Mouse (Mus musculus): ENCODE results near the gene Adamts8. TPM values are rescaled to one million over a fixed set of nuclear protein-coding genes. Genes with fewer than 3 reads are reported as not detected.

The Adamts8 gene
- polyA plus RNA-seq, 1 experiment = not detected

- Histone ChIP-seq H3K27me3 (ENCODE audit: control insufficient read depth, insufficient read depth, insufficient read length) (peaks cover 1% of the 10 kb centered on the region), H3K36me3 (ENCODE audit: control insufficient read depth, insufficient read depth) (no peaks in the 10 kb centered on the region)
- no peak for TF ChIP-seq MYOG (IDR thresholded peaks at IDR 0.05; ENCODE audit: control insufficient read depth, extremely low read depth, insufficient read length)
- TF ChIP-seq CEBPB (IDR thresholded peaks at IDR 0.05; ENCODE audit: low read depth) = no peak
- TF ChIP-seq USF1 (IDR thresholded peaks at IDR 0.05; ENCODE audit: low read depth) = no peak
- no peak for TF ChIP-seq FOSL1 (IDR thresholded peaks at IDR 0.05; ENCODE audit: insufficient read depth, low read length, poor library complexity, severe bottlenecking)
- TF ChIP-seq MYOD1 (IDR thresholded peaks at IDR 0.05; ENCODE audit: control insufficient read depth, insufficient read length, low read depth) = no peak
- TF ChIP-seq CTCF (IDR thresholded peaks at IDR 0.05; ENCODE audit: control insufficient read depth, insufficient read depth, insufficient read length) = no peak
- TF ChIP-seq MAX (IDR thresholded peaks at IDR 0.05) = no peak
Observed at GRCm38 (mm10) chr9:30966881-30967280, 24.5 kb downstream of the Adamts8 start.

DNA sequence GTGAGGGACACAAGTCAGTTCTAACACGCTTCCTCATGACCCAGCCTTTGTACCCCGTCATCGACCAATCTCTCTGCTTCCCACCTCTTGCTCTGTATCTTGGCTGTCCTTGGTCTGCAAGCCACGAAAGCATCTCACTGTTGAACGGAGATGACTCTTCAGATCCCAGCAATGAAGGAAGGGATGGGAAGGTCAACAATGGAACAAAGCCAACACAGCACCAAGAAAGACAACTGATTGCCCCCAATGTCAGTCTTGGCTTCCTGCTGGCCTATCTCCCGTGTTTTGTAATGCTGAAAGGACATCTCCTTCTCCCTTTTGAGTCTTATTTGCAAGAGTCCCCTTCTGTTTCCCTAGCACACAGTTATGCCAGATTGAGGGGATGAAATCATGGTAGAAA, 25.8 kb downstream of the Adamts8 start:
- no peaks in the 10 kb centered on the region for H3K36me3 ChIP-seq (ENCODE audit: control insufficient read depth, insufficient read depth)
- H3K27me3 ChIP-seq (ENCODE audit: control insufficient read depth, insufficient read depth, insufficient read length) = peaks cover 5% of the 10 kb centered on the region
- TF ChIP-seq FOSL1 (IDR thresholded peaks at IDR 0.05; ENCODE audit: insufficient read depth, low read length, poor library complexity, severe bottlenecking) = no peak
- TF ChIP-seq MYOD1 (IDR thresholded peaks at IDR 0.05; ENCODE audit: control insufficient read depth, insufficient read length, low read depth) = no peak
- TF ChIP-seq CTCF (IDR thresholded peaks at IDR 0.05; ENCODE audit: control insufficient read depth, insufficient read depth, insufficient read length) = no peak
- TF ChIP-seq USF1 (IDR thresholded peaks at IDR 0.05; ENCODE audit: low read depth) = no peak
- TF ChIP-seq MYOG (IDR thresholded peaks at IDR 0.05; ENCODE audit: control insufficient read depth, extremely low read depth, insufficient read length) = no peak
- TF ChIP-seq MAX (IDR thresholded peaks at IDR 0.05) = no peak
- TF ChIP-seq CEBPB (IDR thresholded peaks at IDR 0.05; ENCODE audit: low read depth) = no peak
- no peaks in the 10 kb centered on the region for H3K79me3 ChIP-seq (ENCODE audit: low read depth)
- no peak overlapping the region for H3ac ChIP-seq (ENCODE audit: control insufficient read depth, insufficient read length, low read depth)
- H3K79me2 ChIP-seq (ENCODE audit: control insufficient read depth, insufficient read depth) = no peaks in the 10 kb centered on the region
- no peak overlapping the region for H3K4me3 ChIP-seq (ENCODE audit: insufficient read depth, poor library complexity, severe bottlenecking)

More at GRCm38 (mm10) chr9:30966881-30967280, 24.5 kb downstream of the Adamts8 start:
- H3ac ChIP-seq (ENCODE audit: control insufficient read depth, insufficient read length, low read depth) = no peak overlapping the region
- H3K4me3 ChIP-seq (ENCODE audit: insufficient read depth, poor library complexity, severe bottlenecking) = no peak overlapping the region
- H3K79me2 ChIP-seq (ENCODE audit: control insufficient read depth, insufficient read depth) = no peaks in the 10 kb centered on the region
- no peaks in the 10 kb centered on the region for H3K79me3 ChIP-seq (ENCODE audit: low read depth)

GRCm38 (mm10) chr9:30970001-30970400, 27.6 kb downstream of the Adamts8 start:
- Histone ChIP-seq H3K79me3 (ENCODE audit: low read depth) (no peaks in the 10 kb centered on the region), H3K27me3 (ENCODE audit: control insufficient read depth, insufficient read depth, insufficient read length) (peaks cover 5% of the 10 kb centered on the region), H3K36me3 (ENCODE audit: control insufficient read depth, insufficient read depth) (no peaks in the 10 kb centered on the region), H3K4me3 (ENCODE audit: insufficient read depth, poor library complexity, severe bottlenecking) (no peak overlapping the region), H3K79me2 (ENCODE audit: control insufficient read depth, insufficient read depth) (no peaks in the 10 kb centered on the region), H3ac (ENCODE audit: control insufficient read depth, insufficient read length, low read depth) (no peak overlapping the region)
- no peak for TF ChIP-seq MYOG (IDR thresholded peaks at IDR 0.05; ENCODE audit: control insufficient read depth, extremely low read depth, insufficient read length)
- TF ChIP-seq FOSL1 (IDR thresholded peaks at IDR 0.05; ENCODE audit: insufficient read depth, low read length, poor library complexity, severe bottlenecking) = no peak
- TF ChIP-seq MYOD1 (IDR thresholded peaks at IDR 0.05; ENCODE audit: control insufficient read depth, insufficient read length, low read depth) = no peak
- no peak for TF ChIP-seq MAX (IDR thresholded peaks at IDR 0.05)
- TF ChIP-seq USF1 (IDR thresholded peaks at IDR 0.05; ENCODE audit: low read depth) = no peak
- no peak for TF ChIP-seq CEBPB (IDR thresholded peaks at IDR 0.05; ENCODE audit: low read depth)
- TF ChIP-seq CTCF (IDR thresholded peaks at IDR 0.05; ENCODE audit: control insufficient read depth, insufficient read depth, insufficient read length) = no peak

GRCm38 (mm10) chr9:30971967-30972366, 29.6 kb downstream of the Adamts8 start:
- Histone ChIP-seq H3K79me2 (ENCODE audit: control insufficient read depth, insufficient read depth) (no peaks in the 10 kb centered on the region), H3K27me3 (ENCODE audit: control insufficient read depth, insufficient read depth, insufficient read length) (peaks cover 5% of the 10 kb centered on the region), H3K4me3 (ENCODE audit: insufficient read depth, poor library complexity, severe bottlenecking) (no peak overlapping the region), H3K79me3 (ENCODE audit: low read depth) (no peaks in the 10 kb centered on the region), H3ac (ENCODE audit: control insufficient read depth, insufficient read length, low read depth) (no peak overlapping the region), H3K36me3 (ENCODE audit: control insufficient read depth, insufficient read depth) (no peaks in the 10 kb centered on the region)
- TF ChIP-seq CEBPB (IDR thresholded peaks at IDR 0.05; ENCODE audit: low read depth) = no peak

- Histone ChIP-seq H3K79me2 (ENCODE audit: control insufficient read depth, insufficient read depth) (no peaks in the 10 kb centered on the region), H3K27me3 (ENCODE audit: control insufficient read depth, insufficient read depth, insufficient read length) (peaks cover 5% of the 10 kb centered on the region), H3K4me3 (ENCODE audit: insufficient read depth, poor library complexity, severe bottlenecking) (no peak overlapping the region), H3K79me3 (ENCODE audit: low read depth) (no peaks in the 10 kb centered on the region), H3ac (ENCODE audit: control insufficient read depth, insufficient read length, low read depth) (no peak overlapping the region), H3K36me3 (ENCODE audit: control insufficient read depth, insufficient read depth) (no peaks in the 10 kb centered on the region)
- TF ChIP-seq USF1 (IDR thresholded peaks at IDR 0.05; ENCODE audit: low read depth) (no peak), MYOG (IDR thresholded peaks at IDR 0.05; ENCODE audit: control insufficient read depth, extremely low read depth, insufficient read length) (no peak), CTCF (IDR thresholded peaks at IDR 0.05; ENCODE audit: control insufficient read depth, insufficient read depth, insufficient read length) (no peak), MYOD1 (IDR thresholded peaks at IDR 0.05; ENCODE audit: control insufficient read depth, insufficient read length, low read depth) (no peak), MAX (IDR thresholded peaks at IDR 0.05) (no peak)
Observed at GRCm38 (mm10) chr9:30976339-30977023, 34.1 kb downstream of the Adamts8 start.

DNA sequence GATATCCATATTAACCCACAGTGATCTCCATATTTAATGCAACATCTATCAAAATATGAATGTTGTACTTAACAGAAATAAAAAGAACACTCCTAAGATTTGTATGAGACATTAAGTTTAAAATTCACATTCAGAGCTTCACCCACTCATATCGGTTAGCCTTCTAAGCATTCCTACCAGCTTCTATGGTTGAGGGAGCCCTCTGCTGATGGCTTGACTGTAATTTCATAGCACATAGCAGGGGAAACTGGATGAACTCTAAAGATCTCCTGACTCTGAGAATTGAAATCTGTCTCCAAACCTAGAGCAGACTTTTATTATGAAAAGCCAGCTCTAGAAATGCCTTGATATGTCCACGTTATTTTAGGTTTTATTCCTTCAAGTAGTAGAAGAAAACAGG, 38.1 kb downstream of the Adamts8 start:
- no peak overlapping the region for H3ac ChIP-seq (ENCODE audit: control insufficient read depth, insufficient read length, low read depth)
- H3K4me3 ChIP-seq (ENCODE audit: insufficient read depth, poor library complexity, severe bottlenecking) = no peak overlapping the region
- H3K79me2 ChIP-seq (ENCODE audit: control insufficient read depth, insufficient read depth) = no peaks in the 10 kb centered on the region
- H3K79me3 ChIP-seq (ENCODE audit: low read depth) = no peaks in the 10 kb centered on the region
- TF ChIP-seq FOSL1 (IDR thresholded peaks at IDR 0.05; ENCODE audit: insufficient read depth, low read length, poor library complexity, severe bottlenecking) (no peak), USF1 (IDR thresholded peaks at IDR 0.05; ENCODE audit: low read depth) (no peak), MAX (IDR thresholded peaks at IDR 0.05) (no peak), CEBPB (IDR thresholded peaks at IDR 0.05; ENCODE audit: low read depth) (no peak)
- no peaks in the 10 kb centered on the region for H3K36me3 ChIP-seq (ENCODE audit: control insufficient read depth, insufficient read depth)
- H3K27me3 ChIP-seq (ENCODE audit: control insufficient read depth, insufficient read depth, insufficient read length) = peaks cover 3% of the 10 kb centered on the region
